Mouse (Mus musculus): Measurements from ENCODE around the gene Vmn1r225. TPM values are rescaled to one million over a fixed set of nuclear protein-coding genes. Genes with fewer than 3 reads are reported as not detected.
"Not testable (repeated sequence)": the region's sequence is repeated elsewhere in the genome, so short reads cannot be mapped to it uniquely, and the experiment has no call there.

Vmn1r225 gene
- polyA plus RNA-seq (2015; fragmentation: Nextera tagmentation; extraction: Ambion mirVana): not detected in 2 replicates

DNA sequence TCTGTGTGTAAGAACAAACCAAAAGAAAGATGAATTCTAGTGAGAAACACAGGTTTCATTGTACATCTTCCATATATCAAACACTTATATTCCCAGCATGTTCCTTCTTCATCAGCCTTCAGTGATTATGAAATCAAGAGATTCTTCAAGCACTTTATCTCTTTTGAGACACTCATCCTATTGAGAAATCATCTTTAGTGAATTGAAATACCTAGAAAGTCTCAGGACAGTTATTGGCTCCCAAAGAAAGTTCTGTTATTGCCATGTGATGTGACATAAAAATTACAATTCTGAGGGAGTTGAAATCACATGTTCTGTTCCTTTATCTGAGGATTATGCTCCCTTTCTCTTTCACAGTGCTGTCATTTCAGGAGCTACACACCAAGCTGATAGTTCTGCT, at the start of gene Vmn1r225:
Gene Vmn1r225 (plus strand): TSS at position 301 of the 400 bp plus-strand sequence.
- Histone ChIP-seq H3K9me3 (no peaks in the 10 kb centered on the region), H3K27me3 (replicated peaks) (no peaks in the 10 kb centered on the region), H3K9ac (no peak within 1 kb of the TSS), H3K4me3 (replicated peaks) (no peak within 1 kb of the TSS), H3K4me2 (replicated peaks) (no peak within 1 kb of the TSS), H3K27ac (no peak within 1 kb of the TSS), H3K4me1 (replicated peaks) (no peaks in the 10 kb centered on the region), H3K36me3 (no peaks in the 10 kb centered on the region)
- no peak for ATAC-seq

DNA sequence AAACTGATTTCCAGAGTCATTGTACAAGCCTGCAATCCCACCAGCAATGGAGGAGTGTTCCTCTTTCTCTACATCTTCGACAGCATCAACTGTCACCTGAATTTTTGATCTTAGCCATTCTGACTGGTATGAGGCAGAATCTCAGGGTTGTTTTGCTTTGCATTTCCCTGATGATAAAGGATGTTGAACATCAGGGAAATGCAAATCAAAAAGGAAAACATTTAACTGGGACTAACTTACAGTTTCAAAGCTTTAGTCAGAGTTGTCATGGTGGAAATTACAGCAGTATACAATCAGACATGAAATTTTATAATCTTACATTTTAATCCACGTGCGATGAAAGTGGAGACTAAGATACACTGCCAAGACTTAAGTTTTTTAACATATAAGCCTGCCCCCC, 24.6 kb upstream of the Vmn1r225 start:
- H3K9ac ChIP-seq: no peak overlapping the region
- 82% methylated on average over 3 of the region's 3 CpGs for WGBS
- H3K4me1 ChIP-seq (replicated peaks): no peaks in the 10 kb centered on the region
- no peaks in the 10 kb centered on the region for H3K9me3 ChIP-seq
- no peak overlapping the region for H3K27ac ChIP-seq
- no peak for ATAC-seq
- H3K4me3 ChIP-seq (replicated peaks): no peak overlapping the region
- no peak overlapping the region for H3K4me2 ChIP-seq (replicated peaks)
- no peaks in the 10 kb centered on the region for H3K27me3 ChIP-seq (replicated peaks)
- no peaks in the 10 kb centered on the region for H3K36me3 ChIP-seq

DNA sequence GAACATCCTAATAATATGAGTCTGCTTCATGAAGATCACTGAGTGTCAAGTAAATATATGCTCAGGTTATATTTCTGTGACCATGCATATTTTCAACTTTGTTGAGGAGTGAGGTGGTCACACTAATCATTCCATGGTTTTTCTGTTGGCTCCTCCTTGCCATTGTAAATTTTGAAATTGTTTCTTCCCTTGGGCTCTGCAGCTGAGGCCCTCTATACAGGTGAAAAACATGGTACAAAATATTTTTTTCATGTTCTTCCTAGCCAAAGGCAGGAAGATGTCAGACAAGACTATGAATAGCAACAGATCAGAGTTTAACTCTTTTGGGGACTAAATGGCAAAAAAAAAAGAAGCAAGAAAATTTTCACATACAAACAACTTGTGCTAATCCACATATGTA, 16.7 kb upstream of the Vmn1r225 start, which contains the start of gene Vmn2r108:
Gene Vmn2r108 (minus strand): TSS at position 101 of the 400 bp plus-strand sequence.
- Histone ChIP-seq H3K27me3 (replicated peaks) (no peaks in the 10 kb centered on the region), H3K27ac (no peak within 1 kb of the TSS), H3K9ac (no peak within 1 kb of the TSS), H3K36me3 (no peaks in the 10 kb centered on the region), H3K9me3 (no peaks in the 10 kb centered on the region), H3K4me3 (replicated peaks) (no peak within 1 kb of the TSS), H3K4me1 (replicated peaks) (no peaks in the 10 kb centered on the region), H3K4me2 (replicated peaks) (no peak within 1 kb of the TSS)
- ATAC-seq: no peak

DNA sequence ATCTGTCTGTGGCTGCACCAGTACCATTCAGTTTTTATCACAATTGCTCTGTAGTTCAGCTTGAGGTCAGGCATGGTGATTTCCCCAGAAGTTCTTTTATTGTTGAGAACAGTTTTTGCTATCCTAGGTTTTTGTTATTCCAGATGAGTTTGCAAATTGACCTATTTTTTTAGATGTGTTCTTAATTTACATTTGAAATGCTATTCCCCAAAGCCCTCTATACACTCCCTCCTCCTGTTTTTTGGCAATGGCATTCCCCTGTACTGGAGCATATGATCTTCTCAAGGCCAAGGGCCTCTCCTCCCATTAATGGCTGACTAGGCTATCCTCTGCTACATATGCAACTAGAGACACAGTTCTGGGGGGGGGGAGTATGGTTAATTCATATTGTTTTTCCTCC, 10.3 kb downstream of the Vmn1r225 start:
- H3K27ac ChIP-seq; ATAC-seq; H3K27me3 ChIP-seq (replicated peaks); H3K36me3 ChIP-seq; H3K4me1 ChIP-seq (replicated peaks); H3K4me2 ChIP-seq (replicated peaks); H3K9ac ChIP-seq; H3K4me3 ChIP-seq (replicated peaks); H3K9me3 ChIP-seq: not testable (repeated sequence)

Other genes starting within 250 kb of the Vmn1r225 start
- not detected in 2 replicates for gene Vmn2r106, start 212.6 kb upstream of the Vmn1r225 start, polyA plus RNA-seq (2015; fragmentation: Nextera tagmentation; extraction: Ambion mirVana)
- not detected in 2 replicates for gene Vmn2r107, start 152.9 kb upstream of the Vmn1r225 start, polyA plus RNA-seq (2015; fragmentation: Nextera tagmentation; extraction: Ambion mirVana)
- gene Vmn1r224, start 84.0 kb upstream of the Vmn1r225 start, polyA plus RNA-seq (2015; fragmentation: Nextera tagmentation; extraction: Ambion mirVana): not detected in 2 replicates
- gene Vmn2r108, start 16.8 kb upstream of the Vmn1r225 start, polyA plus RNA-seq (2015; fragmentation: Nextera tagmentation; extraction: Ambion mirVana): not detected in 2 replicates
- not detected in 2 replicates for gene Vmn2r109, start 66.6 kb downstream of the Vmn1r225 start, polyA plus RNA-seq (2015; fragmentation: Nextera tagmentation; extraction: Ambion mirVana)
- 0.04 TPM in 1 of 2 replicates, not detected in the other for gene Vmn2r110, start 98.3 kb downstream of the Vmn1r225 start, polyA plus RNA-seq (2015; fragmentation: Nextera tagmentation; extraction: Ambion mirVana)
- gene Fpr-rs3, start 126.7 kb downstream of the Vmn1r225 start, polyA plus RNA-seq (2015; fragmentation: Nextera tagmentation; extraction: Ambion mirVana): not detected in 2 replicates
- gene Vmn1r226, start 184.7 kb downstream of the Vmn1r225 start, polyA plus RNA-seq (2015; fragmentation: Nextera tagmentation; extraction: Ambion mirVana): not detected in 2 replicates
- not detected in 2 replicates for gene Vmn1r227, start 231.7 kb downstream of the Vmn1r225 start, polyA plus RNA-seq (2015; fragmentation: Nextera tagmentation; extraction: Ambion mirVana)